Mouse (Mus musculus): Measurements from ENCODE around the gene Plch2.

GRCm38 (mm10) chr4:154974163-154974611, 82.4 kb downstream of the Plch2 start:
- TF ChIP-seq CTCF (IDR thresholded peaks at IDR 0.05) (no peak), EP300 (IDR thresholded peaks at IDR 0.05) (no peak)

All from lung, postnatal 0 days (tissue).